Mouse (Mus musculus) forebrain, embryonic 13.5 days (tissue): ENCODE measurements around the gene Srp54c. TPM values are rescaled to one million over a fixed set of nuclear protein-coding genes. Genes with fewer than 3 reads are reported as not detected.

Experiments
- polyA plus RNA-seq: library from polyadenylated mRNA; unstranded; fragments of >200 nt; fragmentation: Nextera tagmentation; extraction: Ambion mirVana; gene quantifications from 2 replicates; pipeline ENCODE4 v1.2.1, GENCODE M21; 2015

Srp54c gene
- polyA plus RNA-seq, 1 experiment from 2014 or later = 81.4 TPM

Other genes with a start within 250 kb of the Srp54c start
- not detected in 2 replicates for gene Gm20403, start 243.6 kb upstream of the Srp54c start, polyA plus RNA-seq
- gene Baz1a, start 215.8 kb upstream of the Srp54c start, polyA plus RNA-seq = 27.0 and 29.9 TPM in 2 replicates
- 42.5 TPM in 2 replicates for gene 2700097O09Rik, start 150.1 kb upstream of the Srp54c start, polyA plus RNA-seq
- 167 and 195 TPM in 2 replicates for gene Srp54a, start 149.9 kb upstream of the Srp54c start, polyA plus RNA-seq
- 26.1 and 27.5 TPM in 2 replicates for gene Fam177a, start 105.7 kb upstream of the Srp54c start, polyA plus RNA-seq
- gene Srp54b, start 75.1 kb upstream of the Srp54c start, polyA plus RNA-seq = 63.0 and 65.2 TPM in 2 replicates
- gene 1700047I17Rik2, start 30.6 kb upstream of the Srp54c start, polyA plus RNA-seq = 1.3 TPM in 1 of 2 replicates, not detected in the other
- gene 1110008L16Rik, start 69.4 kb downstream of the Srp54c start, polyA plus RNA-seq = 8.9 and 12.3 TPM in 2 replicates
- 27.1 and 28.1 TPM in 2 replicates for gene Ppp2r3c, start 72.8 kb downstream of the Srp54c start, polyA plus RNA-seq
- 505 and 510 TPM in 2 replicates for gene Psma6, start 154.1 kb downstream of the Srp54c start, polyA plus RNA-seq